ENCODE assay signal across 8 mouse cellular contexts in the genomic region with DNA sequence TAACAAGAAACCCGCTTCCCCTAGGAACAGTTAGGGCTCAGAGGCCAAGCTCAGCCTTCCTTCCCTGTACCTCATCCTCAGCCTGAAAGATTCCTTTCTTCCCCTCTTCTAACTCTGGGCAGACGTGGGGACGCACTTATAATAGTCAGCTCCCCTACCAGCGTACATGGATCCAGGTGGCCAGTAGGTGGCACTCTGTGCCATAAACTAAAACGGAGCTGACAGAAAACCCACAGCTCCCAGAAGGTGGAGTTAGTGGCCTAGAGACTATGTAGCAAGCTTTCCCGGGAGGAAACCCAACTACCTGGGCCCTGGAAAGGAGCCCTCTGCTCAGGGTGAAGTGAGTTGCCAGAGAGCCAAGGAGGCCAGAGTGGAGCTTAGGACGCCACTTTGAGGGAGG. TPM values are rescaled to one million over a fixed set of nuclear protein-coding genes. Genes with fewer than 3 reads are reported as not detected.
DNase-seq lines count a peak whose midpoint lies in the region; ATAC-seq and TF ChIP-seq lines count a peak whose summit lies in the region.

No protein-coding gene starts in this region.

- H3K4me2 ChIP-seq in kidney, embryonic 14.5 days (replicated peaks; ENCODE audit: low read depth, low read length): no peak overlapping the region
- H3K4me2 ChIP-seq in liver, embryonic 11.5 days: no peak overlapping the region

- no peaks in the 10 kb centered on the region for H3K9me3 ChIP-seq in kidney, embryonic 14.5 days (ENCODE audit: control insufficient read depth, low read length)
- no peaks in the 10 kb centered on the region for H3K9me3 ChIP-seq in liver, embryonic 11.5 days (ENCODE audit: control insufficient read depth, low read length)

- H3K27me3 ChIP-seq in Patski: no peaks in the 10 kb centered on the region
- no peaks in the 10 kb centered on the region for H3K27me3 ChIP-seq in kidney, embryonic 14.5 days (ENCODE audit: control insufficient read depth, insufficient read depth, low read length)
- H3K27me3 ChIP-seq in liver, embryonic 11.5 days (replicated peaks; ENCODE audit: control insufficient read depth, insufficient read depth, low read length): no peaks in the 10 kb centered on the region
- no peaks in the 10 kb centered on the region for H3K27me3 ChIP-seq in thymus, adult 2 months (ENCODE audit: control insufficient read depth, insufficient read depth, low read length)

- no peak overlapping the region for H3K9ac ChIP-seq in kidney, embryonic 14.5 days (ENCODE audit: low read depth, low read length)
- H3K9ac ChIP-seq in liver, embryonic 11.5 days (ENCODE audit: low read depth, low read length): no peak overlapping the region

- TF ChIP-seq POLR2A in thymus, adult 2 months (IDR thresholded peaks at IDR 0.05; ENCODE audit: control insufficient read depth, extremely low read depth, insufficient read depth, low read length, poor library complexity): no peak

- DNase-seq in 3134 (ENCODE audit: extremely low read depth, insufficient read length, low spot score) (peak; percentile 39), Patski (ENCODE audit: low read depth, low spot score) (no peak)
- DNase-seq in cerebellum, adult 9-11 months: peak; percentile 71
- peak; percentile 52 to 56 for DNase-seq in frontal cortex, postnatal 25 days (ENCODE audit: low spot score in 2 of 2)
- peak; percentile 57 for DNase-seq in liver, embryonic 11.5 days (ENCODE audit: low spot score)
- peak; percentile 73 for DNase-seq in ovary, postnatal 36 days (ENCODE audit: low spot score)
- DNase-seq in thymus, adult 2 months: peak; percentile 53

- POLR2A ChIA-PET in Patski (lab: Charles Lee): interaction anchor here (1.5 kb wide), 1 partner anchor 198 kb away, joined by 4 read pairs; no protein-coding TSS in a partner anchor

- no peak overlapping the region for H3K4me3 ChIP-seq in kidney, embryonic 14.5 days (ENCODE audit: low read length)
- H3K4me3 ChIP-seq in liver, embryonic 11.5 days (ENCODE audit: low read depth, low read length): no peak overlapping the region
- H3K4me3 ChIP-seq in thymus, adult 2 months (ENCODE audit: control insufficient read depth, insufficient read depth, low read length): no peak overlapping the region

- TF ChIP-seq CTCF in Patski (IDR thresholded peaks at IDR 0.05): peak; percentile 97
- peak; percentile 34; the same call in 1 of the 2 replicates for TF ChIP-seq CTCF in thymus, adult 2 months (IDR thresholded peaks at IDR 0.05; ENCODE audit: borderline replicate concordance, control insufficient read depth, extremely low read depth, insufficient read depth, low read length, poor library complexity)

- H3K4me1 ChIP-seq in kidney, embryonic 14.5 days (ENCODE audit: control insufficient read depth, insufficient read depth, low read length): no peaks in the 10 kb centered on the region
- H3K4me1 ChIP-seq in liver, embryonic 11.5 days (replicated peaks; ENCODE audit: control insufficient read depth, insufficient read depth, low read length): no peaks in the 10 kb centered on the region
- H3K4me1 ChIP-seq in thymus, adult 2 months (replicated peaks; ENCODE audit: control insufficient read depth, insufficient read depth, low read length): no peaks in the 10 kb centered on the region

- H3K36me3 ChIP-seq in kidney, embryonic 14.5 days (ENCODE audit: control insufficient read depth, insufficient read depth, low read length): no peaks in the 10 kb centered on the region; the same call in 1 of the 2 replicates
- no peaks in the 10 kb centered on the region for H3K36me3 ChIP-seq in liver, embryonic 11.5 days (ENCODE audit: control insufficient read depth, insufficient read depth, low read length)
- no peaks in the 10 kb centered on the region for H3K36me3 ChIP-seq in thymus, adult 2 months (ENCODE audit: control insufficient read depth, insufficient read depth, low read length)

- no peak for ATAC-seq in Patski
- 0 out of 2 replicates have a peak, but pooled peaks have one; percentile 36 for ATAC-seq in kidney, embryonic 14.5 days (ENCODE audit: low FRiP score, low TSS enrichment)
- ATAC-seq in liver, embryonic 11.5 days (replicated peaks; ENCODE audit: low FRiP score): no peak

- CTCF ChIA-PET in Patski (lab: Charles Lee): interaction anchor here (0.9 to 5.6 kb wide), 19 partner anchors 9 to 286 kb away, joined by 3 to 88 read pairs (median 6); no protein-coding TSS in a partner anchor

- whole genome bisulfite sequencing in kidney, embryonic 14.5 days: 27% methylated on average over 7 of the region's 7 CpGs
- WGBS in liver, embryonic 11.5 days: 22% methylated on average over 7 of the region's 7 CpGs
- 25% methylated on average over 7 of the region's 7 CpGs for WGBS in thymus, adult 2 months

- no peak overlapping the region for H3K27ac ChIP-seq in kidney, embryonic 14.5 days (ENCODE audit: low read depth, low read length)
- H3K27ac ChIP-seq in liver, embryonic 11.5 days (ENCODE audit: low read depth, low read length): no peak overlapping the region
- no peak overlapping the region for H3K27ac ChIP-seq in thymus, adult 2 months (ENCODE audit: control insufficient read depth, insufficient read depth, low read length)

- in situ Hi-C loops in Patski (cut with MboI; ENCODE audit: low pct_unique_long_range_greater_than_20kb): loop anchor here (5.0 kb wide), 1 partner anchor 55 kb away; no protein-coding TSS in a partner anchor

RNA-seq across cellular contexts. Expression of a gene that starts 18.3 kb away (rescaled TPM):
- 0.13 TPM for polyA plus RNA-seq in Patski (2021)
- 15.5 and 18.0 TPM in 2 replicates for polyA plus RNA-seq in kidney, embryonic 14.5 days (2014; fragmentation: Nextera tagmentation; extraction: Ambion mirVana)
- polyA plus RNA-seq in liver, embryonic 11.5 days (2014; fragmentation: Nextera tagmentation; extraction: Ambion mirVana): 7.4 and 7.7 TPM in 2 replicates
- 6.1 and 9.9 TPM in 2 replicates for polyA plus RNA-seq in thymus, adult 2 months (2012; rRNA removed)

RNA-seq across cellular contexts. Expression of a gene that starts 32.2 kb away (rescaled TPM):
- 1.5 TPM for polyA plus RNA-seq in Patski (2021)
- polyA plus RNA-seq in kidney, embryonic 14.5 days (2014; fragmentation: Nextera tagmentation; extraction: Ambion mirVana): 1.5 and 1.7 TPM in 2 replicates
- polyA plus RNA-seq in liver, embryonic 11.5 days (2014; fragmentation: Nextera tagmentation; extraction: Ambion mirVana): 0.12 and 0.73 TPM in 2 replicates
- 1.7 and 2.1 TPM in 2 replicates for polyA plus RNA-seq in thymus, adult 2 months (2012; rRNA removed)
